Mouse (Mus musculus) skeletal muscle tissue, postnatal 0 days (tissue): ENCODE measurements around the gene AC153137.1. TPM values are rescaled to one million over a fixed set of nuclear protein-coding genes. Genes with fewer than 3 reads are reported as not detected.

ENCODE experiments used
- polyA plus RNA-seq: library from polyadenylated mRNA; unstranded; fragments of >200 nt; fragmentation: Nextera tagmentation; extraction: Ambion mirVana; gene quantifications from 2 replicates; pipeline ENCODE4 v1.2.1, GENCODE M21; 2015

AC153137.1 gene
- polyA plus RNA-seq, result not detected in 2 replicates

GRCm38 (mm10) chr1:30977868-30978267 is at the start of gene AC153137.1:
TSS of gene AC153137.1 (minus strand) at chr1:30977968.

Other genes starting within 250 kb of the AC153137.1 start
- 14.1 and 14.5 TPM in 2 replicates for gene Phf3, start 104.0 kb downstream of the AC153137.1 start, polyA plus RNA-seq
- gene Lgsn, start 198.4 kb upstream of the AC153137.1 start, polyA plus RNA-seq, result not detected in 2 replicates
- gene 4931428L18Rik, start 244.7 kb upstream of the AC153137.1 start, polyA plus RNA-seq, result 0.22 TPM in 1 of 2 replicates, not detected in the other
- gene Pih1d3, start 244.9 kb upstream of the AC153137.1 start, polyA plus RNA-seq, result not detected in 2 replicates